Mouse (Mus musculus) CD8-positive naive resting alpha-beta T cell, adult 2 months (primary cell): ENCODE results near the gene Tmem106a.
A peak's percentile ranks its signal among the peaks of the same experiment; 100 is the strongest.
"Not testable (repeated sequence)": the region's sequence is repeated elsewhere in the genome, so short reads cannot be mapped to it uniquely, and the experiment has no call there.

Source experiments
- DNase-seq, 2 experiments: peaks; one replicate each; pipeline ENCODE4 v3.0.0; 2022; ENCODE audit warnings: low read depth in 2 of 2, low spot score in 2 of 2

Tmem106a gene

DNA sequence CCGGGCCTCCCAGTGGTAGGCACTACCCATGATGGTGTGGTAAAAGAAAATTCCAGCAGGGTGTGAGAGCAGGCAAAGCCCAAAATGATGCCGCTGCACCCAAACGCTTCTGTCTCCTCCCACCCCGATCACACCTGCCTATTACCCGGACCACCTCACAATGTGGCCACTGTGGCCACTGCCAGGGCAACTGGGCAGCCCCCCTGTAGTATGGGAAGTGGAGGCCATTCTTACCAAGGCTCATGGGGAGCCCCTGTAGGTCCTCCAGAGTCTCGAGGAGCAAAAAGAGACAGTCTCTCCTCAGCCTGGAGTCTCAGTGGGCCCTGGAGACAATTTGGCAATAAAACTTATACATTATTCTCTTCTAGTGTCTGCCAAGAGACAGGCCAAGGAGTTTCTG lies 17.1 kb downstream of the Tmem106a start, which contains the start of gene Gm11634:
TSS of gene Gm11634 (minus strand) at position 101 of the 400 bp plus-strand sequence.
- DNase-seq: no peak

DNA sequence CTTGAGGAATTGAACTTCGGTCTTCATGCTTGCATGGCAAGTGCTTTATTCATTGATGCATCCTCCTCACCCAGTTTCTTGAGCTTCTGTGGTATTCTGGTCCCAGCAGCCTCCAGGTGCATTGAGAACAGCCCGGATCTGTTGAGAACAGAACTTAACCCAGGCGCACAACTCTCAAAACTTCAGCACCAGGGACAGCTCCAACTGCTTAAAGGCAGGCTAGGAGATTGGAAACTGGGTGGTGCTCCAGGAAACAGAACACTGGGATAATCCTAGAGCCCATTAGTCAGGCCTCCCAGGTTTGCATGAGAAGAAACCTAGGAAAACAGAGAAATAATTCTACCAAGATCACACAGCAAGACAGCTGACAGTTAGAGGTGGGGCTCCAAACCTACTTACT lies 20.4 kb downstream of the Tmem106a start:
- DNase-seq: peak; percentile 27 to 42

DNA sequence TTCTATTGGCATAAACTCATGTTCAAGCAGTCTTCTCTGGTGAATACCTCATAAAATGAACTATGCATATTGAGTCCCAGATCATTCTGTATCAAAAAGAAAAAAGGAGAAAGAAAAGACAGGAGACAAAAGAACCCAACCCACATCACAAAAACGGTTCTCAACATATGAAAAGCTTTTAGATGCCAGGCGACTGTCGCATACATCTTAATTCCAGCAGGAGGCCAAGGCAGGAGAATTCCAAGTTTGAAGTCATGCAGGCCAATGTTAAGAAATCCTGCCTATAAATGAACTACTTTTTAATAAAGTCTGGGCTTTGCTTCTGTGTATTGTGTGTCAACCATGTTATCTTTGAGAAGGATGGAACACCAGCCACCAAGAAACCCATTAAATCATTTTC lies 22.1 kb downstream of the Tmem106a start:
- no peak for DNase-seq

DNA sequence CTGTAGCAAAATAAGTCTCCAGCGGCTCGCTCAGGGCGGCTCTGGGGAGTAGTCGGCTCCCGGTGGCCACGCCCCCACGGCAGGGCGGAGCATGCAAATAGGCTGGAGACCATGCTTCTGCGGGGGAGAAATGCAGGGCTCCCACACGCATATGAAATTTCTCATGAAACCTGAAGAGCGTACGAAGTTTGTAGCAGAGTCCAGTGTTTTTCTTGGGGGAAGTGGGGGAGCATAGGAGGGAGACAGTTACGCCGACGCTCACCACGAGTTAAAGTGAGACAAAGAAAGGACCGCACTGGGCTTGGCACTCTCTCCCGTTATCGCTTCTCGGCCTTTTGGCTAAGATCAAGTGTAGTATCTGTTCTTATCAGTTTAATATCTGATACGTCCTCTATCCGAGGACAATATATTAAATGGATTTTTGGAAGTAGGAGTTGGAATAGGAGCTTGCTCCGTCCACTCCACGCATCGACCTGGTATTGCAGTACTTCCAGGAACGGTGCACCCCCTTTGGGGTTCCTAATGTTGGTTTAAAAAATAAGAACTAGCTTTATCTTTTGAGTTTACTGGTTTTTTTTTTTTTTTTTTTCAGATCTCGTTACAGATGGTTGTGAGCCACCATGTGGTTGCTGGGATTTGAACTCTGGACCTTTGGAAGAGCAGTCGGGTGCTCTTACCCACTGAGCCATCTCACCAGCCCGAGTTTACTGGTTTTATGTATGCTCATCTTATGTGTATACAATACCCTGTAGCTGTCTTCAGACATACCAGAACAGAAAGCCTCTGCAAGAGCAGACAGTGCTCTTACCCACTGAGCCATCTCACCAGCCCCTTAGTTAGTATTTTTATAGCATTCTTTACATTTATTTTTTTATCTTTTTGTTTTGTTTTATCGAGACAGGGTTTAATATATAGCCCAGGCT lies 22.8 kb downstream of the Tmem106a start:
- peak; percentile 51 to 74 for DNase-seq

DNA sequence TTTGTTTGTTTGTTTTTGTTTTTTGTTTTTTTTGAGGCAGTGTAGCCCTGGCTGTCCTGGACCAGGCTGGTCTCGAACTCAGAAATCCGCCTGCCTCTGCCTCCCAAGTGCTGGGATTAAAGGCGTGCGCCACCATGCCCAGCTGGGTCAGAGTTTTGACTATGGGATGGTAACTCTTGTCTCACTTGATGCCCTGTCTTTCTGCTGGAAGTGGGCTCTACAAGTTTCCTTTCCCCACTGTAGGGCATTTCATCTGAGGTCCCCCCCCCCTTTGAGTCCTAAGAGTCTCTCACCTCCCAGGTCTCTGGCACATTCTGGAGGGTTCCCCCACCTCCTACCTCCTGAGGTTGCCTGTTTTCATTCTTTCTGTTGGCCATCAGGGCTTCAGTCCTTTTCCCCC lies 25.1 kb downstream of the Tmem106a start:
- DNase-seq: not testable (repeated sequence)

DNA sequence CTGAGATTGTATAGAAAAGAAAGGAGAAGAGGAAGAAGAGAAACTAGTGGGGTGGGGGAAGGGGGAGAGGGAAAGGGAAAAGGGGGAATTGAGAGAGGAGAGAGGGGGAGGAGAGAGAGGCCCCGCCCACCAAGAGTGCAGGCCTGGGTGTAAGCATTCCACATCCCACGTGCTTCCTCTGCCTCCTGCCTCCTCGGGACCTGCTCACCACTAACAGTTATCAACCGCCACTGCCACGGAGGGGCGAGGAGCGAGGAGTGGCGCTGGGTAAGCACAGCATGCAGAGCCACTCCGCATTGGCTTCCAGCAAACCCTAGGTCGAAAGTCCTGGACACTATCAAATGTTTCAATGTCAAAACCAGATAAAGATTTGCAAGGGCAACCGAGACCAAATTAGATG lies 28.4 kb downstream of the Tmem106a start:
- DNase-seq: no peak

DNA sequence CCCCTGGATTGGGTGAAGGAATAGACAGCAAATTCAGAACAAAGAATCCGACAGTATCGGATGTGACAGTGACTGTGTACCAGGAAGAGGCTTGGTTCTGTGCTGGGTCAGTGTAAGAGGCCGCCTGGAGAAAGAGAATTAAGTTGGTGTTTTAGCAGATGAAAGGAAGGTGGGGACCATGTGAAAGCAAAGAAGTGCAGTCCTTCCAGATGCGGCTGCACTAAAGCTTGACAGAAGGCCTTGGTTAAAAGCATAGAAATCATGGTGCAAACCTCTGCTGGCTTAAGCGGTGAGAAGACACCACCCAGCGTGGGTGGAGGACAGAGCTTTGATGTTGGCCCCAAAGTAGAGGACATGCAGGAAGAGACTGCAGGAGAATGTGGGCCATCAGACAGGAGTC lies 31.6 kb downstream of the Tmem106a start:
- DNase-seq: no peak

DNA sequence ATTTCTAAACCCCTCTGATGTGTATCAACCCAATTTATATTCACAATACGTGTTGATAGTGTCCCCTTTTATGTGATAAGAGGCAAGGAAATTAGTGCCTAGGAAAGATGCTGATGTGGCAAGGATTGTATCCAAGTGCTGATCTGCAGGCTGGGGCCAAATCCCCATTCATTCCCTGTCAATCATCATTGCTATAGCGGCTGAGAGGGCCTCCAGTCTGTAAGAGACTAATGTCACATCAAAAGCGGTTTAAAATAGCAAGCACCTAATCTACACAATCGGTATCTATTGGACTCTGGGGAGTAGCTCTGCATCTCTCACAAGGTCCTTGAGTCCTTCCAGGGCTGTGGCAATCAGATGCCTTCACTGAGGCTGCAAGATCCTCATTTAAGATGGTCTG lies 32.1 kb downstream of the Tmem106a start:
- DNase-seq: no peak

DNA sequence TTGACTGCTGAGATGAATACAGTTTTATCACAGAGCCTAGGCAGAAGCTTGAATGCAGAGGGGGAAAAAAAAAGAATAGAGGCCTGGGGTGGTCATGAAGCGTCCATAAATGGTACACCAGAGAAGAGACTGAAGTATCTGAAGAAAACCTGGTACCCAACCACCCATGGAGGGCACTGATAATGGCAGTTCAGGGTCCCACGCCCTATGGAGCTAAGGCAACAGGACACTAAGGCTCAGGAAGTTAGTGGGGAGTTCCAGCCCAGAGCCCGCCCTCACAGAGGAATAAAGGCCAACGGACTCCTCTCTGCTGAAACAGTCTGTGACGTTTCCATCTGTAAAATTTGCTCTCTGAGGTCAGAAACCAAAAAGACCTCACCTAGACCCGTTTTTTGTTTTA lies 33.3 kb downstream of the Tmem106a start:
- DNase-seq: no peak

DNA sequence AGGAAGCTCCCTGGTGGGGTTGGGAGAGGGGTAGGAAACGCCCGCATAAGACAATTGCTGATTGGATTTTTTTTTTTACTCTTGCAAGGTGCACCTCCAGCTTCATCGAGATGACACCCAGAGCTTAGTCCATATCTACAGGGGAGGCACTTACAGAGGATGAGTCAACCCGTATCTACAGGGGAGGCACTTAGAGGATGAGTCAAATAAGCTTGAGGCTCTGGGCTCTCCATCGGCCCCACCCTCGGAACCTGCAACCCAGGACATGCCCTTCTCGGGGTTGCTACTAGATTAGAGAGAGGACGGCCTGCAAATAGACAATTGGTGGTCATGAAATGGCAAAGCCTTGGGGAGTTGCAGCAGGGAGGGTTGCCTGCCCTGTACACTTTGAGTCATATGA lies 34.1 kb downstream of the Tmem106a start:
- no peak for DNase-seq

DNA sequence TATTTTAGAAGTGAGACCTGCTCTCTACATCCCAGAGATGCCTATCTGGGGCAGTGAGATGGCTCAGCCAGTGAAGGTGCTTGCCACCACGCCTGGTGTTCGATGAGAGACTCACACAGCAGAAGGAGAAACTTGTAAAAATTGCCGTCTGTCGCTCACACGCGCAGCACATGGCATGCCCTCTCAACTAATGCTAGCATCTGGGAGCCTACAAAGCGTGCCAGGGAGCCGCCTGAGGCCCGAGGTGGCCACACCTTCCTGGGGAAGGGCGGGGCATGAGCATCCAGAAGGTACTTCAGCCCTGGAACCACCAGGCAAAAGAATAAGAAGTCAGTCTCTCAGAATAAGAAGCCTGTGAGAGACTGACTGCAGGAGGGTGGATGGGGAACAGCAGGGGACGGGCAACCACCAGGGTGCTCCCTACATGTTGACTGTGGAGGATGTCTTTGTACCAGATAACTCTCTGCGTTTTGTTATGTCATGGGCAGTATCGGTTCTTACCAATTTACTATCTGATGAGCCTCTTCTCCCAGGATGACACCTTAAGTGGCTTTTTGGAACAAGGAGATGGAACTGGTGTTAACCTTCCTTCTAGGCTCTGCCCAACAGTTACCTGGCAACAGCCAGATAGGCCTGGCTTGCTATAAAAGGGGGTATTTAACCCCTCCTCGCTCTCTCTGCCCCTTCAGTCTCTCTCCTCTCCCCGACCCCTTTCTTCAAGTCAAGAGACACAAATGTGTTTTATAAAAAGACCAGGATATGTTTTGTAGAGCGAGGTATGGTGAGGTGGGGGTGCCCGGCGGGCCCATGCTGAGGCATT lies 35.1 kb downstream of the Tmem106a start:
- DNase-seq: no peak

DNA sequence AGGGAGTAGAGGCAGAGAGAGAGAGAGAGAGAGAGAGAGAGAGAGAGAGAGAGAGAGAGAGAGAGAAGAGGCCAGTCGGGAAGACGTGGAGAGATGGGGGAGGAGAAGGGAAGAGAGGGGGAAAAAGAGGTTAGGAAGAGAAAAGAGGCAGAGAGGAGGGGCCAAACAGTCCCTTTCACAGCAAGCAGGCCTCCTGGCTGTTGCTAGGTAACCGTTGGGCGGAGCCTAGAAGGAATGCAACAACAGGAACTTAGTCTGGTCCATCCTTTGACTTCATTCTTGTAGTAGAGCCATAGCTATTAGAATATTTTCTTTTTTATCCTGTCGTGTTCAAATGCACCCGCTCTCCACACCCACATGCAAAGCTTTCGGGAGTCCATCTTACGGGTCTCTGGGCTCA lies 35.8 kb downstream of the Tmem106a start:
- no peak for DNase-seq

DNA sequence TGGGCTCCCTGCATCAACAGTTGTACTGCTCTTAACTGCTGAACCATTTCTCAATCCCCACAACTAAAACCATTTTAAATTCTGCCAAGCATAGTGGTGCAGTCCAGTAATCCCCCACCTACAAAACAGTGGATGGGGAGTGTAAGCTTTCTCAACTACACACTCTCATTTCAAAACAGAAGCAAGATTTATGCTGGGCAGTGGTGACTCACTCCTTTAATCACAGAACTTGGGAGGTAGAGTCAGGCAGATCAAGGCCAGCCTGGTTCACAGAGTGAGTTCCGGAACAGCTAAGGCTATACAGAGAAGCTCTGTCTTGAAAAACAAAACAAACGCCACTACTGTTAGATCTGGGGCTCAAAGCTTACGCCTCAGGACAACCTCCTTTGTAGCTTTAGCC lies 36.6 kb downstream of the Tmem106a start:
- DNase-seq: no peak

DNA sequence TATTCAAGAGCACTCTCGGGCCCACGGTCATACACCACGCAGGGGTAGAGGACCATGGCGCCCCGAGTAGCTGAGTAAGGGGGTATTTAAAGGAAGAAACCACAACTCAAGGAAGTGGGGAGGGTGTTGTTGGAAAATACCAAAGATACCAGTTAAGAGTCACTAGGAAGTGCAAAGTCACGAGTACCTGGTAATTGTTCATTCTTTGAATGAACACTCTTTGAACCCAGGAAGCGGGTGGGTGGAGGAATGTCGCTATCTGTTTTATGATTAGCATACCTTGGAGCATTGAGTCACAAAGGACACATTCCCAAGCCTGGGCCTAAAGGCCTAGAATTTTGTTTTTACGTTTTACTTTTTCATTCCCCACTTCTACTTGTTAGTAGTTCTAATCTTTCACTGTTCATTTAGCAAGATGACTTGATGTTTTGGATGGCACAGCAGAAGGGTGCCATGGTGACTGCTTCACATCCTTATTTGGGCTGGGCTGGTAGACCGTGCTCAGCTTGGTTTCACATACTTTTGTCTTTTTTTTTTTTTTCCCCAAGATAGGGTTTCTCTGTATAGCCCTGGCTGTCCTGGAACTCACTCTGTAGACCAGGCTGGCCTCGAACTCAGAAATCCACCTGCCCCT lies 38.1 kb downstream of the Tmem106a start:
- DNase-seq: not testable (repeated sequence)

DNA sequence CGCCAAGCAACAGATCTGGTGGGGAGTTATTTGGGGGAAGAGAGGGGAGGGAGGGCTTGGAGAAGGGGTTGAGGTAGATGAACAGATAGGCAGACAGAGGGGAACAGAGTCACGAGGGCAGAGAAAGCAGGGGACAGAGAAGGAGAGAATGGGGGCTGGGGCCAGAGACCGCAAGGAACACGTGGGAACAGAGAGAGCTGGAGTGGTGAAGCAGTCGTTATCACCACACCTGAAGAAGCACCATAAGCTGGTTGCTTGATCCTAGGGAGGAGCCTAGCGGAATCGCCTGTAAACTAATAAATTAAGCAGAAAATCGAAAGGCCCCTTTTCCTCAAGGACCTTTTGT lies 44.6 kb downstream of the Tmem106a start:
- no peak for DNase-seq

DNA sequence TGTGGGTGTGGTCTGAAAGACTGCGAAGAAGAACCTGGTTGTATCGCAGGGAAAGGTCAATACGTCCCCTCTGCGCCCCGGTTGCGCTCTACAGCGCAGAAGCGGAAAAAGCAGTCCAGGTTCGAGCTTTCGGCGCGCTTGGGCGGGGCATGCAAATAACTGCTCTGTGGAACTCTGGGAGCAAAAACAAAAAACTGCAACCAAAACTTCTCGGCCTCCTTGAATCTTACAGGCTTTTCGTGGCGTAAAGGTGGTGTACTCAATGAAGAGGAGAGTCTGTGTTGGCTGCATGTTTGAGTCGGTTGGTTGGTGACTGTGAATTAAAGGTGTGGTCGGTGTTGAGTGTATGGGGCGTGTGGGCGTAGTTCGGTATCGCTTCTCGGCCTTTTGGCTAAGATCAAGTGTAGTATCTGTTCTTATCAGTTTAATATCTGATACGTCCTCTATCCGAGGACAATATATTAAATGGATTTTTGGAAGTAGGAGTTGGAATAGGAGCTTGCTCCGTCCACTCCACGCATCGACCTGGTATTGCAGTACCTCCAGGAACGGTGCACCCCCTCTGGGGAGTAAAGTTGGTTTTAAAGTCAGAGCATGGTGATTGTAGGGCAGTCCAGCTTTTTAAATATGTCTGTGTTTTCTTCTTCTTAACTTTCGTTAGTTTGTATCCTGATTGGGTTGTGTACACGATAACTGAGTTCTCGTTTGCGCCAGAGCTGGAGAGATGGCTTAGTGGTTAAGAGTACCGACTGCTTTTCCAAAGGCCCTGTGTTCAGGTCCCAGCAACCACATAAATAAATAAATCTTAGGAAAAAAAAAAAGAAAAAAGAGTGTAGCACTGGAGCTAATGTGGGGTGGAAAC lies 45.2 kb downstream of the Tmem106a start, which contains the start of gene Rdm1:
TSS of gene Rdm1 (plus strand) at position 201 of the 862 bp plus-strand sequence.
- peak; percentile 58 to 69 for DNase-seq

DNA sequence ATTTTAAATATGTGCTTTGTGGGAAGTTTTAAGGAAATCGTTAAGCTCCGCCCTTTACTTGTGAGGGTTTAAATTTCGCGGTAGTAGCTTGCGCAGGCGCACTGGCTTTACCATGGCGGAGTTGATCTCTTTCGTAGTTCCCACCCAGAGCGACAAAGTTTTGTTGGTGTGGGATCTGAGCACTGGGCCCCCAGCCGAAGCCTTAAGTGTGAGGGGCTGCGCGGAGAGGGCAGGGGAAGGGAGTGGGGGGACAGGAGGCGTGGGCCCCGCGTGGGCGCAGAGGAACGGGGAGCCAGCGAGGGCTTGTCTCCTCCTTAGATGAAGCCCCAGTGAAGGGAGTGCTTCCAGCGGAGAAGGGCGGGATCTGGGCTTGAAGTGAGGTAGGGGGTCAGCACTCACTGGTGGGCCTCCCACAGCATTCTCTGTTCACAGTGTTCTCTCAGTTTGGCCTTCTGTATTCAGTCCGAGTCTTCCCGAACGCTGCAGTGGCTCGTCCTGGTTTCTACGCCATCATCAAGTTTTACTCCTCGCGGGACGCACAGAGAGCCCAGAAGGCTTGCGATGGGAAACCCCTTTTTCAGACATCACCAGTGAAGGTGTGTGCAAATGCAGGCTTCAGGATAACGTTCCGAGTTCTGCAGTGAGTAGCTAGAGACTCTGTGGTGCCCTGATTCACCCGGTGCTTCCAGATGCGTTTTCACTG lies 46.0 kb downstream of the Tmem106a start:
- peak; percentile 74 to 83 for DNase-seq

DNA sequence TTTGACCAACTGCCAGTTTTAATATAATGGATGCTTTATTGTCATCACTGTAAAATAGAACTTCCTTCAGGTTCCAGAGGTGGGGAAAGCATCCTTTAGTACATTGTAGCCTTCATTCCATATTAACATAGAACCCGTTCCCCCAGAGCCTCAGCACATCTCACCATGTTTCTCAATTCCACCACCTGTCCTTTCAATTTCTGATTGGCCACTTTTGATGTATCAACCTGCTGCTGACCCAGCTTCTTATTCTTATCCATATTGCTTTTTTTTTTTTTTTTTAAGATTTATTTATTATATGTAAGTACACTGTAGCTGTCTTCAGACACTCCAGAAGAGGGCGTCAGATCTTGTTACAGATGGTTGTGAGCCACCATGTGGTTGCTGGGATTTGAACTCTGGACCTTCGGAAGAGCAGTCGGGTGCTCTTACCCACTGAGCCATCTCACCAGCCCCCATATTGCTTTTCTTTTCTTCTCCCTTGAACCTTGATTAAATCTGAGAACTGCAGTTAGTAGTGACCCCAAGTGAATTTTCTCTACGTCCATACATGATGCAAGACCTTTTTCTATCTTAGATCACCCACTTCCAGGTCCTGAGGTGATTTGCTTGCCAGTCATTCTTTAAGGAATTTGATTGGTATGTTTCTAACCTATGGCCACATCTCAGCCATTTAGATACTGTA lies 46.8 kb downstream of the Tmem106a start:
- DNase-seq: not testable (repeated sequence)

DNA sequence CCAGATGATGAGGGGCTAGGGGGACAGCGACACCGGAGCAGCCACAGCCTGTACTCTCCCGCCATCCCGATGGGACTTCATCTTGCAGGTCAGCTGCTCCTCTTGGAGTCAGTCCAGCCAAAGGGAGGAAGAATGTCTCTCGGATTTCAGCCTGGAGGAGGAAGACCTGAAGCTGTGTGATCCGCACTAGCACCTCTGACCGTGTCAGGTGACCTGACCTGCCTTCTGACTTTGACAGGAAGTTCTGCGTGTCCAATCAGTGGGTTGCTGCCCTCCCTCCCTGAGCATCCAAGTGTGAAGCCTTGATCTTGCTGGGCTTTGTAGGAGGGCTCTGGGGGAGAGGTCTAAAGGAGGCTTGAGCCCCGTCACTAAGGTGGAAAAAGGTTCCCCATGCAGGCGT lies 53.6 kb downstream of the Tmem106a start:
- no peak for DNase-seq
